Mouse (Mus musculus) bone marrow macrophage, adult 2 months (primary cell): Measurements from ENCODE around the gene Cdh7.

Experiments
- CTCF ChIP-seq: IDR thresholded peaks from 2 replicates; pipeline ENCODE4 v1.5.1; 2012; ENCODE audit warnings: low read depth, mild to moderate bottlenecking, low read length, moderate library complexity
- POLR2A ChIP-seq: IDR thresholded peaks from 2 replicates; pipeline ENCODE4 v1.6.1; 2012; ENCODE audit warnings: mild to moderate bottlenecking, low read depth, low read length, borderline replicate concordance

DNA sequence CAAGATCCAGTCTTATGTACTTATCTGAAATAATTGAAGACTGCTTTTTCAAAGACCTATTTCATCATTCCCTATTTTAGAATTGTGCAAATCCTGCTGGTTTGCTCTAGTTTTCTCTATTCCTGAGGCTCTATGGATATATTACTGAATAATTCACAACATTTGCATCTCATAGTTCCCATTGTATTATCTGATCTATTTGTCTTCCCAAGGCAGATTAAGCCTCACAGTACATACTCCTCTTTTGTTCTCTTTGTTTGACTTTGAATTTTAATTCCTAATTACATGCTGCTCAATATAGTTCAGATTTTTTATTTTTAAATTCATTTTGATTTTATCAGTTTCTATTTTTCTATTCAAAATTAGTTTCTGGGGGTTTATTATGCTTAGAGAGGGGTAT, 74.1 kb downstream of the Cdh7 start:
- TF ChIP-seq CTCF (no peak), POLR2A (no peak)
